Mouse (Mus musculus) MEL (cell line): ENCODE data around the gene Dgat2. TPM values are rescaled to one million over a fixed set of nuclear protein-coding genes. Genes with fewer than 3 reads are reported as not detected.

ENCODE experiments used
- DNase-seq: peaks from one replicate; pipeline ENCODE4 v3.0.0; 2011; ENCODE audit warnings: low read depth, low spot score
- H3K27ac ChIP-seq: 2 replicates; pipeline ENCODE4 v1.5.1; 2012; ENCODE audit warnings: low read depth, mild to moderate bottlenecking, control low read depth, low read length, moderate library complexity; ENCODE audit not compliant: control insufficient read depth
- H3K27me3 ChIP-seq, 2 experiments: fragments of 150-350 bp in 1 of 2; sonication (generic) in 1 of 2; 2 replicates each; pipeline ENCODE4 v1.6.1; 2012; ENCODE audit warnings: low read length in 2 of 2, mild to moderate bottlenecking in 2 of 2, improper control_type of control experiment in 1 of 2, moderate library complexity in 1 of 2; ENCODE audit not compliant: insufficient read depth in 2 of 2, control insufficient read depth in 1 of 2
- H3K36me3 ChIP-seq, 2 experiments: 2 replicates each; pipeline ENCODE4 v1.6.1; 2012 to 2014; ENCODE audit warnings: low read length in 2 of 2, improper control_type of control experiment in 1 of 2, inconsistent platforms in 1 of 2, mild to moderate bottlenecking in 1 of 2; ENCODE audit not compliant: insufficient read depth in 2 of 2, control insufficient read depth in 1 of 2
- H3K4me1 ChIP-seq, 2 experiments: fragments of 150-350 bp in 1 of 2; sonication (generic) in 1 of 2; 2 replicates each; pipeline ENCODE4 v1.6.1; 2012; ENCODE audit warnings: low read length in 2 of 2, improper control_type of control experiment in 1 of 2, mild to moderate bottlenecking in 1 of 2; ENCODE audit not compliant: insufficient read depth in 2 of 2, control insufficient read depth in 1 of 2
- H3K4me3 ChIP-seq, 2 experiments: fragments of 150-350 bp in 1 of 2; sonication (generic) in 1 of 2; 2 replicates each; pipeline ENCODE4 v1.5.1; 2012; ENCODE audit warnings: low read depth in 2 of 2, low read length in 2 of 2, mild to moderate bottlenecking in 2 of 2, moderate library complexity in 2 of 2, control low read depth in 1 of 2, improper control_type of control experiment in 1 of 2; ENCODE audit not compliant: control insufficient read depth in 1 of 2, insufficient read depth in 1 of 2
- H3K79me2 ChIP-seq: 2 replicates; pipeline ENCODE4 v1.6.1; 2012; ENCODE audit warnings: mild to moderate bottlenecking, low read length, moderate library complexity; ENCODE audit not compliant: control insufficient read depth, poor library complexity, insufficient read depth
- H3K9ac ChIP-seq: 2 replicates; pipeline ENCODE4 v1.6.1; 2012; ENCODE audit warnings: low read depth, mild to moderate bottlenecking, control low read depth, low read length, moderate library complexity; ENCODE audit not compliant: control insufficient read depth, poor library complexity, severe bottlenecking
- H3K9me3 ChIP-seq: fragments of 150-350 bp; sonication (generic); replicated peaks from 2 replicates; pipeline ENCODE4 v1.6.1; 2012; ENCODE audit warnings: mild to moderate bottlenecking, low read length, improper control_type of control experiment, moderate library complexity; ENCODE audit not compliant: insufficient read depth
- ELF1 ChIP-seq: IDR thresholded peaks from 2 replicates; pipeline ENCODE4 v1.6.1; 2014; ENCODE audit warnings: low read depth, mild to moderate bottlenecking, inconsistent platforms, low read length, improper control_type of control experiment, moderate library complexity
- JUND ChIP-seq: IDR thresholded peaks from 2 replicates; pipeline ENCODE4 v1.6.1; 2011; ENCODE audit warnings: low read depth, mild to moderate bottlenecking, improper control_type of control experiment, low read length
- KAT2A ChIP-seq: conservative IDR thresholded peaks from 2 replicates; pipeline ENCODE4 v1.6.1; 2012; ENCODE audit warnings: low read depth, low read length, improper control_type of control experiment, inconsistent platforms
- MAFK ChIP-seq: IDR thresholded peaks from 2 replicates; pipeline ENCODE4 v1.6.1; 2011; ENCODE audit warnings: low read depth, mild to moderate bottlenecking, low read length, improper control_type of control experiment, borderline replicate concordance
- MAX ChIP-seq: IDR thresholded peaks from 2 replicates; pipeline ENCODE4 v1.6.1; 2011; ENCODE audit warnings: low read length, improper control_type of control experiment
- MAZ ChIP-seq: IDR thresholded peaks from 2 replicates; pipeline ENCODE4 v1.6.1; 2012; ENCODE audit warnings: low read depth, mild to moderate bottlenecking, inconsistent platforms, low read length, improper control_type of control experiment
- NRF1 ChIP-seq: IDR thresholded peaks from 2 replicates; pipeline ENCODE4 v1.6.1; 2014; ENCODE audit warnings: low read depth, mild to moderate bottlenecking, inconsistent platforms, low read length, improper control_type of control experiment, moderate library complexity; ENCODE audit not compliant: poor library complexity, insufficient read depth, severe bottlenecking
- POLR2AphosphoS5 ChIP-seq: IDR thresholded peaks from 2 replicates; pipeline ENCODE4 v1.6.1; 2012; ENCODE audit warnings: low read depth, borderline replicate concordance, mild to moderate bottlenecking, inconsistent platforms, low read length, moderate library complexity, mixed read lengths
- RCOR1 ChIP-seq: IDR thresholded peaks from 2 replicates; pipeline ENCODE4 v1.6.1; 2012; ENCODE audit warnings: low read depth, mild to moderate bottlenecking, inconsistent platforms, low read length, improper control_type of control experiment
- TAL1 ChIP-seq: IDR thresholded peaks from 2 replicates; pipeline ENCODE4 v1.6.1; 2012; ENCODE audit warnings: mild to moderate bottlenecking, inconsistent platforms, low read length, moderate library complexity, mixed read lengths
- ZC3H11A ChIP-seq: IDR thresholded peaks from 2 replicates; pipeline ENCODE4 v1.6.1; 2012; ENCODE audit warnings: low read depth, mild to moderate bottlenecking, inconsistent platforms, low read length, improper control_type of control experiment
- ZMIZ1 ChIP-seq: IDR thresholded peaks from 2 replicates; pipeline ENCODE4 v1.6.1; 2012; ENCODE audit warnings: low read depth, mild to moderate bottlenecking, inconsistent platforms, low read length, improper control_type of control experiment, moderate library complexity
- ZNF384 ChIP-seq: IDR thresholded peaks from 2 replicates; pipeline ENCODE4 v1.6.1; 2012; ENCODE audit warnings: low read depth, mild to moderate bottlenecking, inconsistent platforms, low read length, improper control_type of control experiment
- polyA plus RNA-seq, 2 experiments: library from polyadenylated mRNA; stranded (reverse) in 1 of 2; unstranded in 1 of 2; fragments of >175 nt in 1 of 2; fragments of >200 nt in 1 of 2; gene quantifications; 2 replicates each; pipeline versions ENCODE4 v1.2.1 to v1.2.4; 2012; ENCODE audit warnings: low replicate concordance in 2 of 2, low read depth in 1 of 2; ENCODE audit not compliant: insufficient read length in 2 of 2, insufficient read depth in 1 of 2, missing spikeins in 1 of 2
- total RNA-seq: library from RNA; depleted of rRNA; stranded (reverse); fragments of 300-350 nt; gene quantifications from 2 replicates; pipeline ENCODE4 v1.2.3, GENCODE M21; 2012

Dgat2 gene
- total and polyA plus RNA-seq, 3 experiments = 4.1 to 7.7 TPM; not detected in 1

- peak; percentile 70 for DNase-seq
- H3K27ac ChIP-seq = peak overlapping the region; percentile 47
- no peak for TF ChIP-seq MAX
- TF ChIP-seq ZC3H11A = no peak
- no peak for TF ChIP-seq RCOR1
- no peak for TF ChIP-seq TAL1
- TF ChIP-seq POLR2AphosphoS5 = no peak
- no peak for TF ChIP-seq NRF1
- TF ChIP-seq ZMIZ1 = no peak
- TF ChIP-seq ZNF384 = no peak
- TF ChIP-seq JUND = no peak
- no peak for TF ChIP-seq MAFK
- TF ChIP-seq, all 39 proteins: peak for 0
Measured at GRCm38 (mm10) chr7:99139841-99140491, 42.6 kb downstream of the Dgat2 start.

GRCm38 (mm10) chr7:99137541-99137940 is 45.0 kb downstream of the Dgat2 start:
- no peak for DNase-seq
- H3K9ac ChIP-seq = no peak overlapping the region
- H3K27me3 ChIP-seq = no peaks in the 10 kb centered on the region
- no peaks in the 10 kb centered on the region for H3K9me3 ChIP-seq
- peaks cover 0 to 3% of the 10 kb centered on the region in 2 experiments; a peak in 1 of 4 replicates for H3K36me3 ChIP-seq
- no peak overlapping the region for H3K4me3 ChIP-seq
- H3K4me1 ChIP-seq = peaks cover 0 to 2% of the 10 kb centered on the region in 2 experiments; a peak in 1 of 4 replicates
- no peak overlapping the region for H3K27ac ChIP-seq
- peaks cover 30% of the 10 kb centered on the region for H3K79me2 ChIP-seq
- TF ChIP-seq MAZ (no peak), ZNF384 (0 out of 2 replicates have a peak, but pooled peaks have one; percentile 40), ELF1 (no peak), KAT2A (no peak)
- TF ChIP-seq, all 39 proteins: peak for 1

More at GRCm38 (mm10) chr7:99139841-99140491, 42.6 kb downstream of the Dgat2 start:
- H3K79me2 ChIP-seq = peaks cover 28% of the 10 kb centered on the region
- peak overlapping the region; percentile 89 for H3K9ac ChIP-seq
- H3K4me3 ChIP-seq = peak overlapping the region; percentile 72 to 99
- no peaks in the 10 kb centered on the region for H3K27me3 ChIP-seq
- H3K9me3 ChIP-seq = no peaks in the 10 kb centered on the region
- H3K36me3 ChIP-seq = peaks cover 0 to 3% of the 10 kb centered on the region in 2 experiments; a peak in 1 of 4 replicates
- H3K4me1 ChIP-seq = peaks cover 0 to 2% of the 10 kb centered on the region in 2 experiments; a peak in 1 of 4 replicates

GRCm38 (mm10) chr7:99136789-99137188 is 45.7 kb downstream of the Dgat2 start:
- no peak for DNase-seq
- Histone ChIP-seq H3K4me3 (no peak overlapping the region), H3K27ac (no peak overlapping the region), H3K9me3 (no peaks in the 10 kb centered on the region)
- no peak for TF ChIP-seq ZC3H11A
- TF ChIP-seq, all 39 proteins: peak for 0
- Histone ChIP-seq H3K79me2 (peaks cover 30% of the 10 kb centered on the region), H3K36me3 (peaks cover 0 to 3% of the 10 kb centered on the region in 2 experiments; a peak in 1 of 4 replicates), H3K27me3 (no peaks in the 10 kb centered on the region), H3K9ac (no peak overlapping the region), H3K4me1 (peaks cover 0 to 2% of the 10 kb centered on the region in 2 experiments; a peak in 1 of 4 replicates)
